Mouse (Mus musculus): ENCODE results near the gene Wnt7a. TPM values are rescaled to one million over a fixed set of nuclear protein-coding genes. Genes with fewer than 3 reads are reported as not detected.

Gene Wnt7a
- polyA plus RNA-seq, 1 experiment from 2014 or later = 0.70 TPM

DNA sequence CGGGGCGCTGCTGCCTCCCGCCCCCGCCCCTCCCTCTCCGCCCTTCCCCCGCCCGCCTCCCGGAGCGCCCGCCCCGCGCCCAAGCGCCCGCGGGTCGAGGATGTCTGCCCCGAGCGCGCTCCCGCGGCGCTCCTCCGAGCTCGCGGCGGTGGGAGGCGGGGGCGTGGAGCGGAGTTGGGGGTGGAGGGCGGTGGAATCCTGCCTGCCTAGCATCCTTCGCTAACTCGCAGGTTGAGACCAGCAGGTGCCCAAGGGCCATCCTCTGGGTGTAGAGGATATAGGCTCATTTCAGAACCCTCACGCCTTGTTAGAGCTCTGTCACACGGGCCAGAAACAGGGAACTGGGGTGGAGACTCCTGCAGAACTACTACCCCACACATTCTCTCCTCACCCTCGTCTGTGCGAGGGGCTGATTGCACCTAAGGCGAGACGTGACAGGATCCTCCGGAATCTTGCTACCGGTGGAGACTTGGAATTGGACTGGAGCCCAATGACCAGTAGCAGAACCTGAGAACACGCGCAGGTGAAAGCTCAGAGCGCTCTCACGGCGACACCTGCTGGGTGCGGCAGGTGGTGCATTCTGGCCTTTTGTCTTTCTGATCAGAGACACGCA is 312 bp upstream of the Wnt7a start:
- Histone ChIP-seq H3K27me3 (ENCODE audit: insufficient read depth, poor library complexity, severe bottlenecking) (peaks cover 100% of the 10 kb centered on the region), H3K4me1 (peaks cover 26% of the 10 kb centered on the region), H3K27ac (no peak overlapping the region), H3K4me3 (peak overlapping the region; percentile 65), H3K36me3 (no peaks in the 10 kb centered on the region), H3K9me3 (no peaks in the 10 kb centered on the region)
- no peak for DNase-seq (ENCODE audit: low spot score)
- WGBS = under 1% methylated on average over 33 of the region's 47 CpGs

DNA sequence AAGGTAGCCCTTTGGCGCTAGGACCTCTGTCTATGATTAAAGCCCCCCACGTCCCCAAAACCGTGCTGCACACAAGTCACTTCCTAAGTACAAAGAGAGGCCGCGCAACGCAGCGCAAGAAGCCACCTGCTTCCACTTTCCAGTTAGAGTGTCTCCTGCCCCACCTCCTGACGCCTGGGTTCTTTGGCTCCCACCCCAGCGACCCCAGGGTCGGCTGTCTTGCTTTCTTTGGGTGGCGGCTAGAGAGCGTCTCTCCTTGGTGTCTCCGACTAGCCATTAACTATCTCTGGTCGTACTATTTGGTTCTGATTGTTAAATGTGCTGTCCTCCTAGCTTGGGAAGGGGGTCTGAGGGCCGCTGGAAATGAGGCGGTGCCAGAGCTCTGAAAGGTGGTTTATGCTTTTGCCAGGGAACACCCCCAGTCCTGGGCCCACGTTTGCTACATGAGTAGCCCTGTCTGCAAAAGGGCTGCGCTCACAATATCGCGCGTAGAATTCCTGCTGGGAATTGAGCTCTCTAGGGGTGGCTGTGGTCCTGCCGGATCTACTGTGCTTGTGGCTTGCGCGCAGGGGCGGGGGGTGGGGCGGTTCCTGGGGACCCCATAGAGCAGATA is 889 bp downstream of the Wnt7a start:
- H3K4me1 ChIP-seq = peaks cover 26% of the 10 kb centered on the region
- no peaks in the 10 kb centered on the region for H3K36me3 ChIP-seq
- 1% methylated on average over 26 of the region's 26 CpGs for WGBS
- H3K27ac ChIP-seq = no peak overlapping the region
- no peak for DNase-seq (ENCODE audit: low spot score)
- H3K4me3 ChIP-seq = peak overlapping the region; percentile 65
- no peaks in the 10 kb centered on the region for H3K9me3 ChIP-seq
- H3K27me3 ChIP-seq (ENCODE audit: insufficient read depth, poor library complexity, severe bottlenecking) = peaks cover 100% of the 10 kb centered on the region

- Histone ChIP-seq H3K27me3 (ENCODE audit: insufficient read depth, poor library complexity, severe bottlenecking) (peaks cover 100% of the 10 kb centered on the region), H3K4me1 (peaks cover 26% of the 10 kb centered on the region), H3K36me3 (no peaks in the 10 kb centered on the region), H3K9me3 (no peaks in the 10 kb centered on the region), H3K27ac (no peak overlapping the region), H3K4me3 (peak overlapping the region; percentile 41)
- no peak for DNase-seq (ENCODE audit: low spot score)
- WGBS = 1% methylated on average over 34 of the region's 34 CpGs
These were observed 1.6 kb downstream of the Wnt7a start for GRCm38 (mm10) chr6:91409448-91410167.

DNA sequence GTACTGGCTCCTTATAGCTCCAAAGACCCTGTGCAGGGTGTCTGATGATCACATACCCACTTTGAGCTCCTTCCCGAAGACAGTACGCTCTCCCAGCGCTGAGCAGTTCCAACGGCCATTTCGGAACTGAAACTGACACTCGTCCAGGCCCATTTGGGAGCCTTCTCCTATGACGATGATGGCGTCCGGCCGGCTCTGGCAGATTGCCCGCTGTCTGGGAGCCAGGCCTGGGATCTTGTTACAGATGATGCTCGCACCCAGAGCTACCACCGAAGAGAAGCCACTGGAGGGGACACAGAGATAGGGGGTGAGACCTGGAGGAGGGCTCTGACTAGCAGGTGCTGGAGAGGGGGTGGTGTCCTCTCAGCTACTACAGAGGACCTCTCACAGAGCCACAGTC is 2.5 kb downstream of the Wnt7a start:
- DNase-seq (ENCODE audit: low spot score) = no peak
- Histone ChIP-seq H3K4me1 (peaks cover 26% of the 10 kb centered on the region), H3K27ac (no peak overlapping the region), H3K27me3 (ENCODE audit: insufficient read depth, poor library complexity, severe bottlenecking) (peaks cover 100% of the 10 kb centered on the region), H3K9me3 (no peaks in the 10 kb centered on the region), H3K4me3 (no peak overlapping the region), H3K36me3 (no peaks in the 10 kb centered on the region)
- 84% methylated on average over 13 of the region's 13 CpGs for WGBS

DNA sequence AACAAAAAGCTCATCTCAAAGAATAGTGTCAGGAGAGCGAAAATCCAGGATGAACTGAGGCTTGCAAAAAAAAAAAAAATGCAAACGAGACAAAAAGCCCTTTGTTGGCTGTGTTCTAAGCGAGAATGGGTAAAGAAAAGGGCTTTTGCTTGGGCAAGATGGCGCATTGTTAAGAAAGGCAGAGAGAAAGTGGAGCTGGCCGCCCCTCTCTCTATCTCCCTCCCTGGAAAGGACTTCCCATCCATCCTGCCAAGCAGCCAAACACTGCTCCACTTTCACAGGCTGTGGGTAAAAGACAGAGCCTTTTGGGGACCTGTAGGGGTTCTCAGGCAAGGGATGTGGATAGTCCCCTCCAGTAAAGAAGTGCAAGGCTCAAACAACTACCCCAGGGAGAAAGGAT is 9.6 kb downstream of the Wnt7a start:
- Histone ChIP-seq H3K27ac (no peak overlapping the region), H3K9me3 (no peaks in the 10 kb centered on the region), H3K36me3 (no peaks in the 10 kb centered on the region), H3K4me3 (no peak overlapping the region), H3K4me1 (no peaks in the 10 kb centered on the region), H3K27me3 (ENCODE audit: insufficient read depth, poor library complexity, severe bottlenecking) (peaks cover 89% of the 10 kb centered on the region)
- no peak for DNase-seq (ENCODE audit: low spot score)
- 56% methylated on average over 5 of the region's 5 CpGs for WGBS

DNA sequence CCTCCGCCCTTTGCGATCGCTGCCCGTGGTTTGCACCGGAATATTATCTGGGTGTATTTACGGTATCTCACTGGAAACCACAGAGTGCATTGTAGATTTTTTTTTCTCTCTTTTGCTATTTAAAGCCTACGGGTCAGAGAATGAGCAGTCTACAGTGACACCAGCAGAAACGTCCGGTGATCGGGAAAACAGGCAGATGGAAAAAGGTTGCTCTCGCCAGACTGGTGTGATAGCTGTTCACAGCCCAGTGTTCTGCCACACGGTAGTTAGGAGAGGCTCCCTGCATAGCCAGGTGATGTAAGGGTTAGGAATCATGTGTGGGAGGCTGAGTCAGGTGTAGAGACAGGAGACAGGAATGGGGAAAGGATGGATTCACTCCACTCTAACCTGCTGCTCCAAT is 10.6 kb downstream of the Wnt7a start:
- Histone ChIP-seq H3K4me1 (no peaks in the 10 kb centered on the region), H3K27me3 (ENCODE audit: insufficient read depth, poor library complexity, severe bottlenecking) (peaks cover 89% of the 10 kb centered on the region), H3K27ac (no peak overlapping the region), H3K4me3 (no peak overlapping the region), H3K9me3 (no peaks in the 10 kb centered on the region), H3K36me3 (no peaks in the 10 kb centered on the region)
- 66% methylated on average over 12 of the region's 12 CpGs for WGBS
- no peak for DNase-seq (ENCODE audit: low spot score)

DNA sequence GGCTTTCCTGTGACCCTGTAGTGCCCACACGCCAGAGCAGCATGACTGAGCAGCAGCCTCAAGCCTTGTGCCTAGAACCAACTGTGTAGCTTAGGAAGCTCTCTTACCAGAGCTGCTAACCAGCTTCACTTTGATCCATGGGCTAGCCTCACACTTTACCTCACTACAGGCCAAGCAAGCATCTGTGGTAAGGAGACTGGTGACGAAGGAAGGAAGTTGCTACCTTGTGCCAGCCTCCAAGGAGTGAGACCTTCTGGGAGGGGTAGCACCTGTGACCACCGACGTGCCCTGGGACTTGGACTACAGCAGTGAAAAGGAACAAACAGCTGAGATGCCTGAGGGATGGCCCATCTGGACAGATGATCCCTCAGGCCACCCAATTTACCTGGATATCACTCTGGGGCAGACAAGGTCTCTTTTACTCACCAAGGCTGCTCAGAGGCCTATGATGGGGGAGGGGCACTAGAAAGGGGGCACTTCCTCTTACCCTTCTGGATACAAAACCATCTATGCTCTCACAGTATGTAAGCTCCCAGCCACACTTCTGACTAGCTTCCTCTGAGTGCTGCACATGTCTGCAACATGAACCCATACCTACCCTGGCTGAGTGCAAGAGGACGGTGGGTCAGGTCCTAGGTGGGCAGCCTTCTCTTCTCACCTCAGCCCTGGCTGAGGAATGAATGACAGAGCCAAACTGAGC is 18.5 kb downstream of the Wnt7a start:
- Histone ChIP-seq H3K27me3 (ENCODE audit: insufficient read depth, poor library complexity, severe bottlenecking) (peaks cover 57% of the 10 kb centered on the region), H3K36me3 (no peaks in the 10 kb centered on the region), H3K9me3 (no peaks in the 10 kb centered on the region), H3K4me3 (no peak overlapping the region), H3K4me1 (peaks cover 11% of the 10 kb centered on the region), H3K27ac (no peak overlapping the region)
- WGBS = 76% methylated on average over 5 of the region's 5 CpGs
- no peak for DNase-seq (ENCODE audit: low spot score)

GRCm38 (mm10) chr6:91389141-91389540 is 22.0 kb downstream of the Wnt7a start:
- Histone ChIP-seq H3K27me3 (ENCODE audit: insufficient read depth, poor library complexity, severe bottlenecking) (peaks cover 52% of the 10 kb centered on the region), H3K36me3 (no peaks in the 10 kb centered on the region), H3K27ac (no peak overlapping the region; the same call in 1 of the 2 replicates), H3K4me1 (peaks cover 11% of the 10 kb centered on the region), H3K9me3 (no peaks in the 10 kb centered on the region), H3K4me3 (no peak overlapping the region)
- peak; percentile 80 for DNase-seq (ENCODE audit: low spot score)
- WGBS = 40% methylated on average over 4 of the region's 4 CpGs

DNA sequence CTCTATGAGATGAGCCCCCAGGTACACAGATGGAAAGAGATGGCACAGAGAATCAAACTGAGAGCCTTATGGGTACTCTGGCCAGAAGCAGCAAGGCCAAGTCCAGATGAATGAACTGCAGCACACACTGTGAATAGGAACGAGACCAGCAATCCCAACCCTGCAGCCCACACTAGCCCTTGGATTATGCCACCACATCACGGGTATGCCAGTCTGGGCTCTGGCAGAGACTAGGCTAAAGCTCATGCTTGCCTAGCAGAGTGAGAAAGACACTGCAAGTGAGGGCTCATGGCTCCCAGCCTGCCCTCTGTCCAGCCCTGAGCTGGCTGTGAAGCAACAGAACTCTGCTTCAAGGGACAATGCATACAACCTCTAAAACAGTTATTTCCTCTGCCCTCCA is 26.7 kb downstream of the Wnt7a start:
- Histone ChIP-seq H3K27ac (no peak overlapping the region), H3K27me3 (ENCODE audit: insufficient read depth, poor library complexity, severe bottlenecking) (peaks cover 64% of the 10 kb centered on the region), H3K4me1 (peaks cover 10% of the 10 kb centered on the region), H3K36me3 (no peaks in the 10 kb centered on the region), H3K9me3 (no peaks in the 10 kb centered on the region), H3K4me3 (no peak overlapping the region)
- no peak for DNase-seq (ENCODE audit: low spot score)
- 72% methylated on average over 2 of the region's 2 CpGs for WGBS

DNA sequence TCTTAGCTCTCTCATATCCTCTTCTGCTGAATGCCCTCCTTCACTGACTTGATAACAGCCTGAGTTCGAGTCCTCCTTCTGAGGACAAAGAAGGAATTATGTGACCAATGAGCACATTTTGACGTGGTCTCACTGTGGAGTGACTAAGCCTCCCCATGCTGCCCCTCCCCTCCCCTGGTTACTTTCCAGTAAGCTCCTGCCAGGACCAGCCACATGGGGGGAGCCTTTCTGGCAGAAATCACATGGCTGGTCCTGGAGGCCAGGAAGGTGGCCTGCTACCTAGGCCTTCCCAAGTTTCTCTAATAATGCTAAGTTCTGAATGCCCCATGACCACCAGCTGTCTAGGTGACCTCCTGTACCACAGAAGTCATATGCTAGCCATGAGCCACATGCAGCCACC is 27.3 kb downstream of the Wnt7a start:
- peaks cover 5% of the 10 kb centered on the region for H3K4me1 ChIP-seq
- no peaks in the 10 kb centered on the region for H3K9me3 ChIP-seq
- H3K4me3 ChIP-seq = no peak overlapping the region
- no peak for DNase-seq (ENCODE audit: low spot score)
- peaks cover 68% of the 10 kb centered on the region for H3K27me3 ChIP-seq (ENCODE audit: insufficient read depth, poor library complexity, severe bottlenecking)
- H3K27ac ChIP-seq = no peak overlapping the region
- WGBS = 39% methylated on average over 2 of the region's 2 CpGs
- no peaks in the 10 kb centered on the region for H3K36me3 ChIP-seq

- WGBS = 84% methylated on average over 1 of the region's 1 CpGs
- Histone ChIP-seq H3K4me3 (no peak overlapping the region), H3K36me3 (no peaks in the 10 kb centered on the region), H3K27me3 (ENCODE audit: insufficient read depth, poor library complexity, severe bottlenecking) (peaks cover 74% of the 10 kb centered on the region), H3K27ac (no peak overlapping the region), H3K9me3 (no peaks in the 10 kb centered on the region), H3K4me1 (0 out of 2 replicates have a peak, but pooled peaks cover 3% of the 10 kb centered on the region)
- no peak for DNase-seq (ENCODE audit: low spot score)
These were observed 27.9 kb downstream of the Wnt7a start for GRCm38 (mm10) chr6:91383303-91383702.

- no peaks in the 10 kb centered on the region for H3K9me3 ChIP-seq
- WGBS = 66% methylated on average over 4 of the region's 4 CpGs
- peaks cover 65% of the 10 kb centered on the region for H3K27me3 ChIP-seq (ENCODE audit: insufficient read depth, poor library complexity, severe bottlenecking)
These were observed 31.3 kb downstream of the Wnt7a start for GRCm38 (mm10) chr6:91379871-91380270.

GRCm38 (mm10) chr6:91379266-91379665 is 31.9 kb downstream of the Wnt7a start:
- H3K4me3 ChIP-seq = no peak overlapping the region
- H3K4me1 ChIP-seq = 0 out of 2 replicates have a peak, but pooled peaks cover 3% of the 10 kb centered on the region
- peaks cover 59% of the 10 kb centered on the region for H3K27me3 ChIP-seq (ENCODE audit: insufficient read depth, poor library complexity, severe bottlenecking)
- 71% methylated on average over 3 of the region's 3 CpGs for WGBS
- H3K27ac ChIP-seq = no peak overlapping the region
- H3K36me3 ChIP-seq = no peaks in the 10 kb centered on the region
- no peaks in the 10 kb centered on the region for H3K9me3 ChIP-seq
- no peak for DNase-seq (ENCODE audit: low spot score)

More at GRCm38 (mm10) chr6:91379871-91380270, 31.3 kb downstream of the Wnt7a start:
- no peak overlapping the region for H3K4me3 ChIP-seq
- H3K27ac ChIP-seq = no peak overlapping the region
- no peak for DNase-seq (ENCODE audit: low spot score)
- 0 out of 2 replicates have a peak, but pooled peaks cover 3% of the 10 kb centered on the region for H3K4me1 ChIP-seq
- no peaks in the 10 kb centered on the region for H3K36me3 ChIP-seq
